Mouse (Mus musculus) lung, postnatal 0 days (tissue): ENCODE results near the gene Ppwd1.

Source experiments
- CTCF ChIP-seq: IDR thresholded peaks from 2 replicates; pipeline ENCODE4 v1.5.1; 2016; ENCODE audit warnings: antibody characterized with exemption, mild to moderate bottlenecking
- EP300 ChIP-seq: IDR thresholded peaks from 2 replicates; pipeline ENCODE4 v1.6.1; 2016; ENCODE audit warnings: antibody characterized with exemption, mild to moderate bottlenecking, control low read depth

GRCm38 (mm10) chr13:104172498-104172897 lies 56.1 kb downstream of the Ppwd1 start:
- TF ChIP-seq CTCF, result no peak
- no peak for TF ChIP-seq EP300
